Mouse (Mus musculus) stomach, postnatal 0 days (tissue): ENCODE measurements around the gene Carmil1. TPM values are rescaled to one million over a fixed set of nuclear protein-coding genes. Genes with fewer than 3 reads are reported as not detected.

ENCODE experiments used
- ATAC-seq: fragments of 200-750 bp; cut with Nextera tagmentation; 2 replicates; pipeline ENCODE4 v1.8.0; 2017; ENCODE audit not compliant: low FRiP score, low TSS enrichment
- DNase-seq: peaks from one replicate; pipeline ENCODE4 v3.0.0-alpha.2; 2016; ENCODE audit warnings: low spot score
- H3K27ac ChIP-seq: fragments of 300-500 bp; sonication (generic); replicated peaks from 2 replicates; pipeline ENCODE4 v1.5.1; 2014; ENCODE audit warnings: mild to moderate bottlenecking, control low read depth
- H3K27me3 ChIP-seq: fragments of 300-500 bp; sonication (generic); 2 replicates; pipeline ENCODE4 v1.6.1; 2014; ENCODE audit warnings: low read length; ENCODE audit not compliant: control insufficient read depth, insufficient read depth
- H3K36me3 ChIP-seq: fragments of 300-500 bp; sonication (generic); 2 replicates; pipeline ENCODE4 v1.6.1; 2014; ENCODE audit warnings: low read length, mixed read lengths; ENCODE audit not compliant: control insufficient read depth, insufficient read depth
- H3K4me1 ChIP-seq: fragments of 300-500 bp; sonication (generic); replicated peaks from 2 replicates; pipeline ENCODE4 v1.6.1; 2014; ENCODE audit warnings: antibody characterized with exemption; ENCODE audit not compliant: control insufficient read depth, insufficient read depth
- H3K4me2 ChIP-seq: fragments of 300-500 bp; sonication (generic); replicated peaks from 2 replicates; pipeline ENCODE4 v1.6.1; 2014; ENCODE audit warnings: low read depth, mild to moderate bottlenecking, control low read depth, moderate library complexity
- H3K4me3 ChIP-seq: fragments of 300-500 bp; sonication (generic); 2 replicates; pipeline ENCODE4 v1.5.1; 2014; ENCODE audit warnings: low read depth, low read length, control low read depth
- H3K9ac ChIP-seq: fragments of 300-500 bp; sonication (generic); 2 replicates; pipeline ENCODE4 v1.6.1; 2014; ENCODE audit warnings: mild to moderate bottlenecking, low read length, control low read depth, mixed read lengths
- H3K9me3 ChIP-seq: fragments of 300-500 bp; sonication (generic); 2 replicates; pipeline ENCODE4 v1.6.1; 2016; ENCODE audit warnings: low read length; ENCODE audit not compliant: control insufficient read depth
- CTCF ChIP-seq: IDR thresholded peaks from 2 replicates; pipeline ENCODE4 v1.5.1; 2016; ENCODE audit warnings: antibody characterized with exemption, low read depth, mild to moderate bottlenecking, moderate library complexity
- EP300 ChIP-seq: optimal IDR thresholded peaks from 2 replicates; pipeline ENCODE3; 2016; ENCODE audit warnings: antibody characterized with exemption
- WGBS: fragments of 180-500 bp; shearing (Covaris S2); extraction: QIAGEN DNeasy Blood & Tissue Kit; methylation state at CpG from one replicate; pipeline ENCODE4 v1.1.7; 2014; 5-methylcytosine and 5-hydroxymethylcytosine counted together
- polyA plus RNA-seq: library from polyadenylated mRNA; unstranded; fragments of >200 nt; fragmentation: Nextera tagmentation; extraction: Ambion mirVana; gene quantifications from 2 replicates; pipeline ENCODE4 v1.2.1, GENCODE M21; 2015

Gene Carmil1
- polyA plus RNA-seq, 1 experiment from 2014 or later: 17.8 TPM

DNA sequence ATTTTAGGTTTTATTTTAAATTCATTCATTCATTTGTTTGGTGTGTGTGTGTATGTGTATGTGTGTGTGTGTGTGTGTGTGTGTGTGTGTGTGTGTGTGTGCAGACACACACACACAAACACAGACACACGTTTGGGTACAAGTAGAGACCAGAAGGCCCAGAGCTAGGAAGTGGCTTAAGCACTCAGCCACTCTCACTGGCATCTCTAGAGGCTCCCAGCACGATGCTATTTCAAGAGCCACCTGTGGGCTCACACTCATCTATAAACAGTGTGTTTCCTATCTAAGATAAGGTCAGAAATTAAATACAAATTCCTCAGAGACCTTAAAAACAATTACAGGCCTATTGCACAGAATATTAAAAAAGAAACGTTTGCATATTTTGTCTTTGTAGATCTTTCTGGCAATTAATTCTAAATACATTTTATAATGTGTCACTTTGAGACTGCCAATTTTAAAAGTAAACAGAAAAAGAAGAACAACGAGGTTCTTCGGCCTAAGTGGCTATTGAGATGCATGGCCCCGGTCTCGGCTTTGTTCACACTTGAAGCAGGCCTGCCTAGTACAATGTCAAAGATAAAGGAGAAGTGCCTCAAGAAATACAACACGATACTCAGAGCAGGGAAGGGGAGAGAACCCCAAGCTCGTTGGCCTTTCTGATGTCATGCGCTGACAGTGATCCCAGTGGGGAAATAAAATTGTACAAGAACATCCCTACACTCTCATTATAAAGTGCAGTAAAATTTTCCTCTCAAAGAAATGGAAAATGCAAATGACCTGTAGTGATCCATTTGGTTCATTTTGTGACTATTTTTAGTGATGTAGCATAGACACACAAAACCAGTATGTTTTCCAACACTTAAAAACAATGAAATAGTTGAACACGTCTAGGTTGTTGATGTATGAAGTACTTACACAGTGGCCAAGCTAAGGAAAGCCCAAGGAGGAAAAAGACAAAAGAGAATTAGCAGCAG, 179.2 kb downstream of the Carmil1 start:
- no peak for DNase-seq
- Histone ChIP-seq H3K9ac (no peak overlapping the region), H3K4me2 (no peak overlapping the region), H3K27me3 (no peaks in the 10 kb centered on the region), H3K36me3 (no peaks in the 10 kb centered on the region), H3K9me3 (no peaks in the 10 kb centered on the region), H3K4me3 (no peak overlapping the region), H3K4me1 (no peaks in the 10 kb centered on the region), H3K27ac (no peak overlapping the region)
- TF ChIP-seq CTCF (no peak), EP300 (no peak)
- ATAC-seq: no peak
- WGBS: 54% methylated on average over 11 of the region's 11 CpGs

DNA sequence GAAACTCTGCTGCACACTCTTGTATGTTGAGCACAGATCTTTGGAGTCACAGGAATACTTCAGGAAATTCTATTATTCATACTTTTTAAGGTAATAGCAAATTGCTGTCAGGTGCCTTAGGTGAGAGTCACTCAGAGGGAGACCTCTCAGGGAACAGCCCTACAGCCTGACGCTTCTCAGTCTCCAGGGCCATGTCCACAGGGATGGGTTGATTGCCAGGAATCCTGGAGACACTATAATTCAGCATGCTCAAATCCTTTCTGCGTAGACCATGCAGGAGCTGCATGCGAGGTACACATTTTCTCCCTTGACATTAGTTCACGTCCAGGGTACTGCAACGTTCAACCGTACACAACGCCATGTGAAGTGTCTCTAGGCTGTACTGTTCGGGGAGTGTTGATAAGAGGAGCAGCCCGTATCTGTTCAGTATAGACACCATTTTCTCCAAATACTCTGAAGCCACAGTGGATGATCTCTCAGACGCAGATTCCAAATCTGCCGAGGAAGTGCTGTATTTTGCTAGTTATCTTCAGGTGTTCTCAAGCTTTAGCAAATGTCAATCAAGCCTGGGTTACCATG, 180.0 kb downstream of the Carmil1 start:
- 85% methylated on average over 11 of the region's 11 CpGs for WGBS
- Histone ChIP-seq H3K4me1 (no peaks in the 10 kb centered on the region), H3K27me3 (no peaks in the 10 kb centered on the region), H3K36me3 (no peaks in the 10 kb centered on the region), H3K9ac (no peak overlapping the region), H3K9me3 (no peaks in the 10 kb centered on the region), H3K27ac (no peak overlapping the region), H3K4me2 (no peak overlapping the region), H3K4me3 (no peak overlapping the region)
- TF ChIP-seq CTCF (no peak), EP300 (no peak)
- ATAC-seq (no peak), DNase-seq (no peak)

- H3K4me2 ChIP-seq: no peak overlapping the region
- 86% methylated on average over 6 of the region's 6 CpGs for WGBS
- no peak overlapping the region for H3K27ac ChIP-seq
- H3K36me3 ChIP-seq: no peaks in the 10 kb centered on the region
- no peak overlapping the region for H3K9ac ChIP-seq
- TF ChIP-seq CTCF (no peak), EP300 (no peak)
- no peak overlapping the region for H3K4me3 ChIP-seq
- H3K4me1 ChIP-seq: no peaks in the 10 kb centered on the region
- no peaks in the 10 kb centered on the region for H3K27me3 ChIP-seq
- no peaks in the 10 kb centered on the region for H3K9me3 ChIP-seq
- DNase-seq: no peak
- no peak for ATAC-seq
These were observed 184.0 kb downstream of the Carmil1 start for GRCm38 (mm10) chr13:24096573-24096972.

DNA sequence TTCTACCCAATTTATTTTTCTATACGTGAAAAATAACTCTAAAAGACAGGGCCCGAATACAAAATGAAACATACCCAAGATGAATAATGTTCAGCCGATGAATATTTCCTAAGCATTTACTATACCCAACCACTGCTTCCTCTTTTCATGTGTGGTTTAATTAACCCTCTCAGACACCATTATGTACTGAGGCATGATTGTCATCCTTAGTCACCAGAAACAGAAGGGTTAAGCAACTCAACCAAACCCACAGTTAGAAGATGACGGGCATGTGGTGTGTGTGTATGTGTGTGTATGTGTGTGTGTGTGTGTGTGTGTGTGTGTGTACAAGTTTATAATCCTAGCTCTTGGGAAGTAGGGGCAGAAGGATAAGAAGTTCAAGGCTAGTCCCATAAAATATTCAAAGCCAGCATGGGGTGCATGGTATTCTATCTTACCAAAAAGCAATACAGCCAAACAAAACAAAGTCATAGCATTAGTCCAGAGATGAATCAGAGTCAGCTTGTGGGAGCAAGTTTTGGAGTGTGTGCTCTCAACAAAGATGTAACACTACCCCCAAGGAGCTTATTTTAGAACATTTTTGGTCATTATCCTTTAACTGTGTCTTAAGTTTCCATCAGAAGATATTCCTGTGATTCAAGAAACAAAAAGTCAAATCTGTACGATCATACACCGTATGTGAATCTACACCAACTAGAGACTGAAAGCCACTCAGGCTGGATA, 185.6 kb downstream of the Carmil1 start:
- H3K4me1 ChIP-seq: no peaks in the 10 kb centered on the region
- no peak overlapping the region for H3K4me2 ChIP-seq
- ATAC-seq: no peak
- TF ChIP-seq CTCF: no peak
- no peak for TF ChIP-seq EP300
- H3K4me3 ChIP-seq: no peak overlapping the region
- no peak overlapping the region for H3K9ac ChIP-seq
- no peak overlapping the region for H3K27ac ChIP-seq
- H3K9me3 ChIP-seq: no peaks in the 10 kb centered on the region
- H3K36me3 ChIP-seq: no peaks in the 10 kb centered on the region
- DNase-seq: no peak
- H3K27me3 ChIP-seq: no peaks in the 10 kb centered on the region
- 89% methylated on average over 6 of the region's 6 CpGs for WGBS

DNA sequence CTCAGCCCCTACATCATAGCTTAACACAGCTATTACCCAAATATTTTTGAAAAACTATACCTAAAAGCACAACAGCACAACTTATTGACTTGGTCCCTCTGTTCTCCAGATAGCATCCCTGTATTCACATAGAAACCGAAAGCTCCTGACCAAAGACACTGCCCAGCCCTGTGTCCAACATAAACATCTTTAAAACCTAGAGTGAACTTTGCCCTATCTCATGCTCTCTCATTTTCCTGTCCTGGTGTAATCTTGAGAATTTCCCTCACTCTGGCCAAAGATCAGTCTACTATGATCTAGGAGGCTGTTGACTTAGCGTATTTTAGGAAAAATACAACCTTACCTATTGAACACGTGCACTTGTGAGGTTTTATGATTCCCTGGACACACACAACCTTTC, 187.5 kb downstream of the Carmil1 start:
- no peaks in the 10 kb centered on the region for H3K9me3 ChIP-seq
- no peaks in the 10 kb centered on the region for H3K36me3 ChIP-seq
- WGBS: 83% methylated on average over 3 of the region's 3 CpGs
- no peak overlapping the region for H3K4me2 ChIP-seq
- no peak overlapping the region for H3K27ac ChIP-seq
- no peak for TF ChIP-seq CTCF
- no peak for TF ChIP-seq EP300
- DNase-seq (no peak), ATAC-seq (no peak)
- H3K4me1 ChIP-seq: no peaks in the 10 kb centered on the region
- H3K4me3 ChIP-seq: no peak overlapping the region
- H3K9ac ChIP-seq: no peak overlapping the region
- H3K27me3 ChIP-seq: no peaks in the 10 kb centered on the region

- no peaks in the 10 kb centered on the region for H3K27me3 ChIP-seq
- no peak for DNase-seq
- H3K9me3 ChIP-seq: no peaks in the 10 kb centered on the region
- no peaks in the 10 kb centered on the region for H3K4me1 ChIP-seq
- no peak overlapping the region for H3K4me2 ChIP-seq
- 94% methylated on average over 5 of the region's 5 CpGs for WGBS
- no peak overlapping the region for H3K4me3 ChIP-seq
- H3K27ac ChIP-seq: no peak overlapping the region
- no peak overlapping the region for H3K9ac ChIP-seq
- no peaks in the 10 kb centered on the region for H3K36me3 ChIP-seq
- no peak for ATAC-seq
- TF ChIP-seq EP300: no peak
- TF ChIP-seq CTCF: no peak
These were observed 188.5 kb downstream of the Carmil1 start for GRCm38 (mm10) chr13:24092073-24092472.
